Mouse (Mus musculus) layer of hippocampus, postnatal 36 days (tissue): ENCODE results near the gene Rps6ka2. TPM values are rescaled to one million over a fixed set of nuclear protein-coding genes. Genes with fewer than 3 reads are reported as not detected.
"Not testable (repeated sequence)": the region's sequence is repeated elsewhere in the genome, so short reads cannot be mapped to it uniquely, and the experiment has no call there.

Source experiments
- DNase-seq, 2 experiments: peaks; one replicate each; pipeline ENCODE4 v3.0.0; 2022
- total RNA-seq, 2 experiments: library from RNA; stranded (reverse); gene quantifications; 2 replicates each; pipeline ENCODE4 v1.2.3; 2021

Rps6ka2 gene
- 10 to 100 TPM; 30.5 to 38.3 TPM for total RNA-seq

- DNase-seq, result peak; percentile 95 to 96
These were observed at the start of gene Rps6ka2 for GRCm38 (mm10) chr17:7169627-7170303. Rps6ka2 (plus strand) TSS chr17:7170115.

- DNase-seq, result not testable (repeated sequence)
These were observed 49.1 kb upstream of the Rps6ka2 start for GRCm38 (mm10) chr17:7120835-7121234.

- DNase-seq, result not testable (repeated sequence)
These were observed 47.4 kb upstream of the Rps6ka2 start for GRCm38 (mm10) chr17:7122554-7122953.

GRCm38 (mm10) chr17:7126475-7126874, 43.4 kb upstream of the Rps6ka2 start:
- not testable (repeated sequence) for DNase-seq

- not testable (repeated sequence) for DNase-seq
These were observed 35.9 kb upstream of the Rps6ka2 start for GRCm38 (mm10) chr17:7134002-7134401.

GRCm38 (mm10) chr17:7135277-7135676, 34.6 kb upstream of the Rps6ka2 start:
- not testable (repeated sequence) for DNase-seq

GRCm38 (mm10) chr17:7138186-7138925, 31.6 kb upstream of the Rps6ka2 start:
- DNase-seq, result no peak

- no peak for DNase-seq
These were observed 29.3 kb upstream of the Rps6ka2 start for GRCm38 (mm10) chr17:7140399-7141174.

- DNase-seq, result no peak
These were observed 27.5 kb upstream of the Rps6ka2 start for GRCm38 (mm10) chr17:7142367-7142766.

GRCm38 (mm10) chr17:7143885-7144518, 25.9 kb upstream of the Rps6ka2 start:
- no peak for DNase-seq

- DNase-seq, result no peak
These were observed 24.4 kb upstream of the Rps6ka2 start for GRCm38 (mm10) chr17:7145373-7146058.

GRCm38 (mm10) chr17:7146479-7146878, 23.4 kb upstream of the Rps6ka2 start:
- DNase-seq, result no peak

- no peak for DNase-seq
These were observed 22.0 kb upstream of the Rps6ka2 start for GRCm38 (mm10) chr17:7147920-7148321.

GRCm38 (mm10) chr17:7149328-7150195, 20.4 kb upstream of the Rps6ka2 start:
- DNase-seq, result no peak

GRCm38 (mm10) chr17:7151446-7152100, 18.3 kb upstream of the Rps6ka2 start:
- no peak for DNase-seq

GRCm38 (mm10) chr17:7152662-7153061, 17.3 kb upstream of the Rps6ka2 start:
- no peak for DNase-seq

GRCm38 (mm10) chr17:7163955-7164354, 6.0 kb upstream of the Rps6ka2 start:
- DNase-seq, result no peak

GRCm38 (mm10) chr17:7165524-7165923, 4.4 kb upstream of the Rps6ka2 start:
- no peak for DNase-seq

GRCm38 (mm10) chr17:7168961-7169626, 821 bp upstream of the Rps6ka2 start:
- DNase-seq, result no peak
